Mouse (Mus musculus) spleen, postnatal 14 days (tissue): ENCODE measurements around the gene Pdzrn4.

Experiments
- DNase-seq, 2 experiments: peaks; one replicate each; pipeline ENCODE4 v3.0.0; 2021 to 2022; ENCODE audit warnings: low spot score in 2 of 2

The Pdzrn4 gene

DNA sequence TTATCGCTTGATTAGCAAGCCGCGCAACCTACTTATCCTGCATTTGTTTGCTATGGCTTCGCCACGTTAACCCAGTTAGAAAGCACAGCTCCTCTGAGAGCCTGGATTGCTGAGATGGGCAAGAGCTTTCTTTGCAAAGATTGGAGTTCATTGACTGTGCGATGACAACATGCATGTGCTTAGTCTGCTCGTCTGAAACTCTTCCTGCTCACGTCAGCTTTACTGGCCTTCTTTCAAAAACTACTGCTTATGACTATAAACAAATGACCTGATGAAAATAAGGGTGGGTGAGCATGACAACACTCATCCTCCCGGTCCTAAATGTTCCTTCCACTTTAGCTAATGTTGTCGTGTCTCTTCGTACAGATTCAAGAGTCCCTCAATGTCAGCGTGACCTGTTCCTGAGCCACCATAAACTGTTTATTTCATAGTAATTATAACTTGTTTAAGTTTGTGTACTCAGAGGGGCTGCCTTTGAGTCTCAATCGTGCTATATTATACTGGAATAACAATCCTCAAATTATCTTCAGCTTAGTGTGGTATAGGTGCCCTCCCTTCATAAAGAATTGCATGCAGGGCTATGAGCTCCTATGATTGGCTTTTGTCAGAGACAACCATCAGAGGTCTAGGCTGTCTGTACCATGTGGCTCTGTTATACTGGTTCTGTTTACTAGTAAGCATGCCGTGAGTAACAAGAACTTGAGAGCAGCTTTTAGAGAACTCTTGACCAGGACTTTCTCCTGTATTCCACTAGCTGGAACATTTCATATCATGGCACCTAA lies 187.9 kb downstream of the Pdzrn4 start:
- DNase-seq, result no peak

DNA sequence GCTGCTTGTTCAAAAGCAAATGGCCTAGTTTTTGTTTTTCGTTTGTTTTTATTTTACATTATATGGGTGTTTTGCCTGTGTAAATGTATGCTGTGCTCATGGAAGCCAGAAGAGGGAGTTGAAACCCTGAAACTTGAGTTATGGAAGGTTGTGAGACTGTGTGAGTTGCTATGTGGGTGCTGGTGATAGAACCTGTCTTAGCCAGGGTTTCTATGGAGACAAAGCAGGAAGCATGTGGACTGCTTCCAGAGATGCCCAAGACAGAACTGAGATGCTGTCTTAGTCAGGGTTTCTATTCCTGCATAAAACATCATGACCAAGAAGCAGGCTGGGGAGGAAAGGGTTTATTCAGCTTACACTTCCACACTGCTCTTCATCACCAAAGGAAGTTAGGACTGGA lies 190.8 kb downstream of the Pdzrn4 start:
- DNase-seq, result no peak

DNA sequence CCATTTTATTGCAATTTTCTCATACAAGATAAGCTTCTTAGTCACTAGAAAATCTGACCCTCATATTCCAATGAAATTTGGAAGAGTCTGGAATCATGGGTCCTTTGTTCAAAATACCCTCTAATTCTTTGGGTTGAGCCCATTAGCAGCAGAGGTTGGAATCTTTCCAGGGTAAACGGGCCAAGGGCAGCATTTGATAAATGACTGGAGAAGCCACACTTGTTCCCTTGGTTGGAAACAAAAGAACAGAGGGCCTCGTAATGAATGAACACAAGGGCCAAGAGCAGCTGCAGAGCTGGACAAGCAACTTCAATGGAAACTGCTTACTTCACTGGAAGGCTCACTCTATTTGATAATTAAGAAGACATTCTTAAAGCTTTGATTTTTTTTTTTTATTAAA lies 198.0 kb downstream of the Pdzrn4 start:
- no peak for DNase-seq

DNA sequence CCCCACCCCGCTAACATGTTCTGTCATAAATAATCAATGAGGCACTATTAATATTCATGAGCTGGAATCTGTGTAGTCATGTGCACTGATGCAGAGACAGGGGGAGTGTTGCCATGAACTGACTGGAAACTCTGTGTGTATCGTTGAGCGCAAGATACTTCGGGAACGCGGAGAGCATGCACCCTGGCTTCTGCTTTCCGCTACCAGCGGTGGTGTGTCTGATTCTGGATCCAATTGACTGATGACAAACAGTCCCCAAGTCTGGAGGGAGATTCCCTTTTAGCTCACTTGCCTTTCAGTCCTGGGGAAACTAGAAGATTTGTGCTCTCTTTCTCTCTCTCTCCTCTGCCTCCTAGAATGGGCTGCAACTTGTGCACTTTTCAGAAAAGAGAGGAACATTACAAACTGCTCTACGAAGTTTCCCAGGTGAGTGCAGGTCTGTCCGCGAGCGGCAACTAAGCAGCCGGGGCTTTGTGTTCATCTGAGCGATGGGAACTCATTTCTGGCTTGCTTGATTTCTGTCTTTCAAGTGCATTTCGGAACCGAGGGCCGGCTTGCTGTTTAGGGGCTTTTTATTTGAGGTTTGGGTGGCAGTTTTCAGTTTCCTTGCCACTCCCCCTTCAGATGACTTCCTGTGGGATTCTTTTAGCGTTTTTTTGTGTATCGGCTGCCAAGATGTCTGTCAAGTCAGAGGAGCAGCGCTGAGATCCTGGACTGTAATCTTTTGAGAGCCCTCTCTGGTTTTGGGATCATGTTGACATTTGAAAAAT lies 200.5 kb downstream of the Pdzrn4 start:
- DNase-seq, result no peak

DNA sequence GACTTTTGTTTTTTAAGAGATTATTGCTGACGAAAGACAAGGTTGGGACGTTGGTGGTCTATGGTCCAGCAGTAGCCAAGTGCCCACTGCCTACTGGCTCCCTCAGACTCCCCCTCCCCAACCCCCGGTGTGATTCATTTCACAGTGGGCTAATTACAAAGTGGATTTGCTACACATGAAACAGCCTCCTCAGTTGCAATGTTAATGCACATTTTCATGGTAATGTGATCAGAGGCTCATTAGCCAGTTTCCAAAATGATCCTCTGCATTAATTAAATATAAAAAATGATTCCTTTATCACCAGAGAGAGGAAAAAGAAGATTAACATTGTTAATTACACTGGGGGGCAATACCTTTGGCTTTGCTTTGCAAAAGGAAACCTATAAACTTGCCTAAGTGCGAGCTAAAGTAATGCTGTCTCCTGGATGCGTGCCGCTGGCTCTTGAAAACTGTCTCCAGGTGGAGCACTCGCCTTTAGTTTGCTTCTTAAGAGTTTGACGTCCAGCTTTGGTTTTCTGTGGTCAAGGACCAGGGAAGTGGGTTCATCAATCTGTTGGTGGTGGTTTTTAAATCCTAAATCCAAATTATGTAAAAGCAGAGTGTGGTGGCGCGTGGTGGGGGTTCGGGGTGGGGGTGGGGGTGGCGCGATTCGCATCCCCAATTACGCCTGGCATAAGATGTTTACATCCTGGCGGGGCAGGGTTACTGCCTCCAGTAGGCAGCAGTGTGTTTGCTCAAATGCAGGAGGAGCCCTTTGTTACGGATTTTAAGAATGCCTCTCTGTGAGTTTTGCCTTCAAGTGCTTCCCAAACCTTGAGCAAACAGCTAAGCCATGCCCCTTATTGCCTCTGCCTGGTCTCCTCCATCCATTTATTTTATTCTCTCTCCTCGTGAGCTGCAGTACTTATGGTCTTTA lies 202.0 kb downstream of the Pdzrn4 start:
- DNase-seq, result no peak

DNA sequence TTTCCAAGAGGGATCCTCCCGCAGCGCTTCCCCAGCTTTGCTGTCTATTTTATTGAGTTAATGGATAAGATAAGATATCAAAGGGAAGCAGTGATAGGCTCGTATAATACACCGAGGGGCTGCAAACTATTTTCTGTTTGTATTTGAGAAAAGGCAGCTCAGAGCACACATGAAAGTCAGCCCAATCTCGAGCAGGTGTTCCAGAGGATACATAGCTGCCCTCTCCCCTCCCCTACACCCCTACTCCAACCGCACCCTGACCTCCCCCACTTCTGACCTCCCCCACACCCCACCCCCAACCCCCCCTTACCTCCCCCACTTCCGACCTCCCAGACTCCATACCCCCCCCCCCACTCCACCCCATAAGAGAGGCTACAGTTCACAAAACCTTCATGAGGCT lies 202.7 kb downstream of the Pdzrn4 start:
- DNase-seq, result no peak

DNA sequence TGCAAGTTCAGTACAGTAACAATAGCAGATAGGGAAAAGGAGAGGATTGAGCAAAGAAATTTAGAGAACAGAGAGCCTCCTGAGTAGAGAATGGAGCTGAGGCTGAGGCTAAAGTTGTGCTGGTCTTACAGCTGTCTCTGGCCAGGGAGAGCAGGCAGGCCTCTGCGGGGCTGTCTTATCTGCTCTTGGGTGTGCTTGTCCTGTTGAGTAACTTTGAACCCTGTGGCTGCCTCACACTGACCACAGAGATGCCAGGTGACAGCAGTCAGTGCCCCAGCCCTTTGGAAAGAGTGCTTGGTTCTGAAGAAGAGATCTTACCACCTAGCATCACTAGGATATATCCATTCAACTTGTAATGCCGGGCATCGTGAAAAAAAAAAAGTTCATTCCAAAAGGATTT lies 214.2 kb downstream of the Pdzrn4 start:
- no peak for DNase-seq

DNA sequence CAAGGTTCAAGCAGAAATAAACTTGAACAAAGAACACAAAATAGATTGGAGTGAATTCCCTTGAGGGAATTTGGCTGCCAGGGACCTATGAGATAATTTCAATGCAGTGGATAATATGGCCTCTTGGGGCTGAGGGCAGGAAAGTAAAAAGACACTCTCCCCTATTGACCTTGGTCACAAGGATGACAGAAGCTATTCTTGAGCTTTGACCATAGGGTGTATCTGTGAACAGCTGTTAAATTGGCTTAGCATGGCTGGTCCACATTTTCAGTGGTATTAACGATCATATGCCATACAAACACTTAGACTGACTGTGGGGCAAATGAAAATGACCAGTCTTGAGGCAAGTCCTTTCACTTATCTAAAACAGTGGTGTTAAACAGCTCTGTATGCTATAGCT lies 215.7 kb downstream of the Pdzrn4 start:
- no peak for DNase-seq

DNA sequence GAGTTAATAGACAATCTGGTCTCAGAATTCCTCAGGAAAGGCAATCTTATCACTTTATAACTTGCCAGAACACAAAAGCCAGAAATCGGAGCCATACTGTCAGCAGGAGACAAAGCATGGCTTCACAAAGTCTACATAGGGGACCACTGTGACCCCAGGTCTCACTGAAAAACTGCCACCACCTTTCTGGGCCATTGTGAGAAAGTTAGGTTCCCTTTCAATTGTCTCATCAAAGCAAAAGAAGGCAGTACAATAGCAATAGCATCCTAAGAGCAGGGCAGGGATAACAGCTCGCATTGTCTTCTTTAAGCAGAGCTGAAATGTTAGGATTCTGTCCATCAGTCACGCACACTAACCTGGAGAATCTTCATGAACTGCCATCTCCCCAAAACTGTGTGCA lies 216.5 kb downstream of the Pdzrn4 start:
- no peak for DNase-seq

DNA sequence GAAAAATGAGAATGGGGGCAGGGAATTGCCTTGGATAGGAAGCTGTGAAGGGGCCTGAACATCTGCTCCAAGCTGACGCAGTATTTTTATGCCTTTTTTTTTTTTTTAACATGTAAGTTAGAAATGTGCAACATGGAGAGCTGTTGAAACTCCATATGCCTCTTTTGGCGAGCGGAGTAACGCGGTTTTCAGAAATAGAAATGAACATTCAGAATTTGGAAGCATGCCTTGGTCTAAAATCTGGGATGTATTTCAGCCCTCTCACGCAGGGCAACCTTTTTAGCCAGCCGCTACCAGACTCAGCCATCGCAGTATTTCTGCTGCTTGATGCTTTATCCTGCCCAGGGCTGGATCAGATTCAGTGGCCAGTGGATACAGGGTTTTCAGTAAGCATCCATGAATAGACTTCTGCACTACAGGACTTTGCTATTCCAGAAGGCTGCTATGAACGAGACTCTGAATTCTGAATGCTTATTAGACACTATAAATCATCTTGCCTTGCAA lies 225.1 kb downstream of the Pdzrn4 start:
- DNase-seq, result no peak

DNA sequence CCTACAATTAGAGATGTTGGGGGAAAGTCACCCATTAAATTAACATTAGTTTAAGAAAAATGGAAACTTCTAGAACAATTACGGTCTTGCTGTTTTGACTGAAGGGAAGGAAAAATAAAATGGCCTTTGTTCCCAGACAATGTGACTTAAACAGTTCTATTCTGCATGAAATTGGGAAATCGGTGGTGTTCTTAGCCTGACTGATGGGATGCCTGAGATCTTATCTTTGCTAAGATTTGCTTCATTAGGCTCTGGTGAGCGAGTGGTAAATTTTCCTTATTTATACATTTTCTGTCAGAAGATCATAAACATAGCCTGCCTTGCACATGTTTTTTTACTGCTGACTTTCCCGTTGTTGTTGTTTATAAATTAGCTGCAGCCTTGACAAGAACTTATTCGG lies 225.6 kb downstream of the Pdzrn4 start:
- DNase-seq, result no peak

DNA sequence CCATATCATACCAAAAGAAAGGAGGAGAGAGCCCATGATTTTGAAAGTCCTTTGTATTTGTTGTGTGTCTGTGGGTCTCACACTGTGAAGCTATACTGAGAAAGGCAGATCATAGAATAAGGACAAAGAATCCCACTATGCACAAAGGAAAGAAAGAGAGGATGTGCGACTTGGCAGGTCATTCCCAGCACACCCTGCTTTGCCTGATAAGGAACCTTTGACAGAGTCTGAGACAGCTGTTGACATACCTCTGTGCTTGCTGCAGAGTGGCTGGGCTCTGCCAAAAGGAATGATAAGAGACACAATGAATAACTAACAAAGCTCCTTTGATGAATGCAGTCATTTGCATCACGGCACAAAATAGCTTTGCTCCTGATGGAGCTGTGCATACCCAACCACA lies 232.5 kb downstream of the Pdzrn4 start:
- DNase-seq, result no peak

DNA sequence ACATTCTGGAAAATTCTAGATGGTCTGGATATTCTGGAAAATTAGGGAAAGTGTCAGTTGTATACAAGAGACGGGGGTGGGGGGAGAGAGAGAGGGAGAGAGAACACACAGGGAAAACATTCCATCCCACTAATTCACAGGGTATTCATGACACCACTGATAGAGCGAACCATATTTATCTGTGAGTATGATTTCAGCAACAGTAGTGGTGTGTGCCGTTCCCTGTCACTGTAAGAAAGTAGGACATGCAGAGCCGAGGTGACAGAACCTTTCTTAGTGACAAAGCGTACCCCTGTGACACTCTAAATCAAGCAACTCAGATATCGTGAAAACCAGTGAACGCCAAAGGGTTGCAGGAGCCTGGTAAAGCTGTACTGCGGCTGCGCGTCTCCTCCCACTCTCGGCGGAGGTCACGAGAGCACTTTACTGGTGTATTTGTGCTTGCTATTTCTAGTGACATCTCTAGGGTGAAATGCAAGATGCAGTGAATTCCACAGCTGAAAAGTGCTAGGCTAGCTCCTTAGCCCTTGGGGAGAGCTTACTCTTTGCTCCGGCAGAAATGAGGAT lies 237.4 kb downstream of the Pdzrn4 start:
- DNase-seq, result no peak

DNA sequence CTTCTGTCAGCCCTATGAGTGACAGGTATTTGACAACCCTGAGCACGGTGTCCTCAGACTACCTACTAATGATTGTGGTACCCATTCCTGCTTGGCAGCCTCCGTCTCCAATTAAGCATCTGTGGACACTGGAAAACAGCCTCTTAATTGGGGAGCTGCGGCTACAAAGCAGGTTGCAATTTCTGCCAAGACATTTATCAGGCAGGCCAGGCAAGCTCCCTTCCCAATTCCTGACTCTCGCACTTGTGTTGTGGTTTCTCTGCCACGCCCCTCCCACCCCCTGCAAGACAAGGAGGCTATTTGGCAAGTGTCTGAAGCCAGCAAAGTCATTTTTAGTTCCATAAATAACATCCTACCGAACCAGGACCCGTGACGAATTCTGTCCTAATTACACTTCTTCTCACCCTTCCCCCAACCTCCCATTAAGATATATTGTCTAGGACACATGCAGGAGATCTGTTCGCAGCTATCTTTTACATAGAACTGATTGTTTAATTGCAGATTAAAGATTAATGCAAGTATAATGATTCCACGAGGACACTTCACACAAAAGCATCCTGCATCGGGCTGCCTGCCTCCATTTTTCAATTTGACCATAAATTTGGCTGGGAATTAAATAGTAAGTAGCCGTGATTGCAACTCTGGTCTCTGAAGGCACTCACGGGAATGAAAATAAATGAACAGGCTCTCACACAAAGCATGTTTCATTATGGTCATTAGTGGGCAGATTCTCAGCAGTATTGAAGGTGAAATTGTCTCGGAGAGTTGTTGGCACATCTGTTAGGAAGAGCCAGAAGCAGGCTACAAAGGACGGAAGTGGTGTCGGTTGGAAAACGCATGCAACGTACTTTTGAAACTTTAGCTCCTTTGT lies 243.8 kb downstream of the Pdzrn4 start:
- no peak for DNase-seq

DNA sequence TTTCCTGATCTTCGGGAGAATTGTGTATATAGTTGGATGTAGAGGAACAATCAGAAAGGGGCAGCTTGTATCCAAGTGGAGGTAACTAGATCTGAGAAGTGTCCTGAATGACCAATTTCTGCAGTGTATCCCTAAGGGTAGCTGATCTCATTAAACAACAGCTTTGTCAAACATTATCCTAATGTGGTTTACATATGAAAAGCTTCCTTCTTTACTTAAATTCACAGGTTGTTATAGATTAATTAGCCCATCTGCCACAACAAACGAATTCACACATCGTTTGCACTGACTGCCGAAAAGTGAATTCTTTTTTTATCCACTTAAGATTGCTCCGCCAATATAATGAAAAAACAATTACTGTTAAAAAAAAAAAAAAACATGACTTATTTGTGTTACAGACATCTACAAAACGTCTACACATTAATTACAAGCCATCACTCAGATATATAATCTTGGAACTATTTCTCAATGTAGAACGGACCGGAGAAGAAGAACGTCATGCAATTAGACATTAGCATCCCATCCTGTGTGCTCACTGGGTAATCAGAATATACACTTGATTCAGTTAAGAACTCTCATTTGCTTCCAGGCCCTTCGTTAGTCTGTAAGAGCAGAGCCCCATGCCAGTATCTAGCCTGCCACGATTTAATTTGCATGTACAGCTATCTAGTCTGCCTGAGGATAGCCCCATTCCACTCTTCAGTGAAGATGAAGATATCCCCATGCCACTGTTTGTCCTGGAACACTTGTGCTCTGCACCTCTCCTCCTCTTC lies 274.8 kb downstream of the Pdzrn4 start:
- no peak for DNase-seq

DNA sequence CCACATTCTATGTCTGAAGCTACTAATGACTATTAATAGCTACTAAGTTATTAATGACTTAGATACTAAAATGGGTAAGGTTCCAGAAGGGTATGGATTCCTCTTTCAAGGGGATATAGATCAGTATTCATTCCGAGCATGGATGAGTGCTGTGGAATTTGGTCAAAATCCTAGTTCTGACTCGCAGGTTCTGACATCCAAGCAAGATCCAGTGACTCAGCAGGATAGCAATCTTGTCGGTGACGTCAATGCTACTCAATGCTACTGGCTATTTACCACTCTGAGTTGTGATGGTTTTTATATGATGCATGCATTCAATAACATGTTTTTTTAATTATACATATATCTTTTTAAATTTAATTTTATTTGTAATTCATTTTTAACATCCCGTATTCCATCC lies 279.4 kb downstream of the Pdzrn4 start:
- no peak for DNase-seq

DNA sequence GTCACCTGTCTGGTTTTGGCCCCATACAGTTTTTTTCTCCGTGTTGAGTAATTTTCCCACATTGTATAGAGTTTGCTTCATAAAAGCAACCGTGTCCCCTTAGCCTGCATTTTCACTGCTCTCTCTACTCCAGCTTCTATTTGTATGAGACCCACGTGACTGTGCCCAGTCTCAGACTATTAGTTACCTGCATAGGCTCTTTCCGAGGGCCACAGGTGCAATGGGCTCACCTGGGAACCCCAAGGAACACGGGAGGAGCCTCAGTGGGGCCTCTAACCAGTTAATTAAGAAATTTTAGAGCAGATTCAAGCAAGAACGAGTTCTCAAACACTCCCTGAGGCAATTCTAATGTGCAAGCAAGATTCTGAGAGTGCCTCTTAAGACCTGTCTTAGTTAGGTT lies 281.7 kb downstream of the Pdzrn4 start:
- DNase-seq, result no peak

DNA sequence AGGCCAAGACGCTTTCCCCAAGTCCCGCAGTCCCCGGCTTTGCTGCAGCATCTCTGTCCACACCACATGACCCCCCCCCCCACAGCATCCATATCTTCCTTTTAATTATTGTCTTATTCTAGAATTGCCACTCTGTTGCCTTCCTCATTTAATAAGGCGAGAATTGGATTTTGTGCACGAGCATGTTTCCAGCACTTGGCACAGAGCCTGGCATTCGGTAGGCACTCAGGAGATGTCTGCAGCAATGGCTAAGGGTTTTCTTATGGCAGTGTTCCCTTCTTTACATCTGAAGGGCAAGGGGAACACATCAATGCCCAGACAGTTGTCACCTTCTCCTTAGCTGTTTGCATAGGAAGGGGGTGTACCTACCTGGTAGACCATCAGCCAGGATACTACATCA lies 282.9 kb downstream of the Pdzrn4 start:
- DNase-seq, result no peak

DNA sequence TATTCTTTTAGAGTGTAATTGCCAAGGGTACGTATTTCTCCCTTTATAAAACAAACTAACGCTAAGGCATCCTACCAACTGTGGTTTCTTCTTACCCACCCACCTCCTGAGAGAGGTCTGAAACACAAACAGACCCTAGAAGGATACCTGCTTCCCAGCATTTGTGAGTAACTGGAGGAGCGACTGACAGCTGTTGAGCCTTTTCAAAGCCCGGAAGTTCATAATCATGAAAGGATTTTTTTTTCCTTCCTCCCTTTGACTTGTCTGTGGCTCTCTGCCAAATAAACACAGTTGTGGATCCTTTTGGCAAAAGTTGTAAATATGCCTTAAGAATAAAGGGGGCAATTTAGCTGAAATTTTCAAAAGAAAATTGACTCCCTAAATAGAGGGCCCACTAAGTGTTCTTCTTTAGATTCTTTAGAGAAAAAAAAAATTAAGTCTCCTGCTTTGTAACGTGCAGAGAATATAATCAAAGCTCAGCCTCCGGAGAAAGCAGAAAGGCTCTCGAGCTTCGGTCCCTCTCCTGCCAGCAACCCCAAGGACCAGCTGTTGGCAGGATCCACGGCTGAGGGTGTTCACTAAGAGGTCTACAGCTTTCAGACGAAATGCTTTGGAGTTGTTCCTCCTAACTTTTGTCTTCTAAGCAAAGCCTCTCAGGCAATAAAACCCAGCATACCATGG lies 299.7 kb downstream of the Pdzrn4 start:
- DNase-seq, result no peak
